Mouse (Mus musculus) spleen, postnatal 14 days (tissue): Measurements from ENCODE around the gene Ctbp2.

ENCODE experiments used
- DNase-seq, 2 experiments: peaks; one replicate each; pipeline ENCODE4 v3.0.0; 2021 to 2022; ENCODE audit warnings: low spot score in 2 of 2

Gene Ctbp2

DNA sequence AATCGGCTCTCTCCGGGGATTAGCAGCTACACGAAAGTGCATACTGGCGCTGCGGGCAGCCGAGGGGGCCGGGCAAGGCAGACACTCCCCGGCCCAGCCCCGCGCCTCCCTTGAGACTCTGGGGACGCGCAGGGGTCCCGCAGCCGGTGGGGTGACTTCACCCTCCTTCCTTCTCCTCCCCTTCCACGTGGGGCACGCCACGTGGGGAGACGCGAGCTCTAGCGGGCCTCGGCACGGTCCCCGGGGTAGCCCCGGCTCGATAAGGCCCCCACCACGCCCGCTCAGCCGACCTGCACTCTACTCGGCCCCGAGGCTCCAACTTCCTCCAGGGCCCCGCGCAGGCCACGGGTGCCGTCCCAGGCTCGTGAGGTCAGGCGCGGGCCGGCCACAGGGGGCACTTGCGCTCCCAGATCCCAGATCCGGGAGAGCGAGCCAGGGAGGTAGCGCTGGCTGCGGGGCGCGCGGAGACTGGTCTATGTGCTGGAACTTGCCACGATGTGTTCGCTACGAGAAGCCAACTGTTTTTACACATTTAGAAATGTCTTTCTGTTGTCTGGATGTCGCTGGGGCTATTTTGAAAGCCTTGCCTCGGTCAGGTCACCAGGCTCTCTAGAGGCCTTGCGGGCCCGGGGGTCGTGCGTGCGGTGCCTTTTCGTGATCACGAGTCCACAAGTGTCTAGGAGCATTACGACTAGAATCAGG is at the start of gene Ctbp2:
Gene Ctbp2 (minus strand): TSS at position 356 of the 702 bp plus-strand sequence.
- DNase-seq: peak; percentile 31 to 50

DNA sequence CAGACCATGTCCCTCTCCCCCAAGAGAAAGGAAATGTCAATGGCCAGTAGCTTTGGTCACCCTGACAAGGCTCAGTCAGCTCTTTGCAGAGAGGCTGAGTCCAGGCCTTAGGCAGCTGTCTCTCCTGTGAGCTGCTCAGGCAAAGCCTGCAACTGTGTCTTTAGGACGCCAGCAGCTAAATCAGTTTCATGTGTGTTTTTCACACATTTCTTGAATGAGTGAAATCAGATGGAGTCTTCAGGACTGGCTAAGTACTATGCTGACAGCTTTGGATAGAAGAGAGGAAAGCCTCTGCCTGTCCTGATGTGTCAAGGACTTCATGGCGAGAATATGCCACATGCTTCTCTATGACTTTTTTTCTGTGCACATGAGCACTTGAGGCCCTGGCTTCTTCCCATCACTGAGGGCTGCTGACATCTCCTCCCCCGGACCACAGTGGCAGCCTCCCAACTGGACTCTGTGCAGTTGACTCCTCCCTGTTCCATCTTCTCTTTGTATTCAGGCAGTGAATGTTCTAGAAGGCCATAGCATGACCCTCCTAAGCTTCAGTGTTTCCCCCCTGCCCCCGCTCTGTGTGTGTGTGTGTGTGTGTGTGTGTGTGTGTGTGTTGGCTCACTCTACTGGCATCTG is 47.4 kb upstream of the Ctbp2 start:
- DNase-seq: no peak

DNA sequence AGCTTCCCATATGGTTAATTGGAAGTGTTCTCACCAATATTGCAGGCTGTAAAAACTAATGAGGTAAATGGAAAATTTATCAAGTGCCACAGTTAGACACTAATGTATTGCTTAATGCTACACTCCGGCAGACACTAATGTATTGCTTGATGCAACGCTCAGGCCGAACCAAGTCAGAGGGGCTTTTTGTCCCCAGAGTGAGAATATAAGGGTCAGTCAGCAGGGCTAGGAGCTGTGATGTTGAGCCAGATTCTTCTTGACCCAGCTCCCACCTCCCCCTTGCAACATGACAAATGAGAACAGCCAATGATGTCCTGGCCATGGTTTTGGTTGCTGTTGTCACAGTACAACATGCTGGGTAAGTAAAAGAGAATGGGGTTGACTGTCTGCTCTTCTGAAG is 44.8 kb upstream of the Ctbp2 start:
- no peak for DNase-seq

DNA sequence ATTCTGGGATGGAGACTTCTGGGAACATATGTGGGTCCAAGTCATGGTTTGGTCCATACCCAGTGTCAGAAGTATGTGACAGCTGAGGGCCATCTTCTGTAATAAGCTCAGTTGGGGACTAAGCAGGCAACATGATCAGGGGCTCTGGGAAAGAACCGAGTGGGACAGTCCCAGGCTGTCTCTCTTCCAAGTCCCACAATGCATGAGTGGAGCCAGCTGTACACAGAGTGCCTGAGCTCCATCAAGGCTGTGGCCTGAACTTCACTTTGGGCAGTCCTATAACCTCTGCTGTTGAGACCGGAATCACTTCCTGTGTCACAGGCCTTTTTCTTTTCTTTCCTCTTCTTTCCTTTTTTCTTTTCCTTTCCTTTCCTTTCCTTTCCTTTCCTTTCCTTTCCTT is 43.7 kb upstream of the Ctbp2 start:
- no peak for DNase-seq

GRCm38 (mm10) chr7:133164770-133165169 is 40.6 kb upstream of the Ctbp2 start:
- DNase-seq: no peak

- DNase-seq: no peak
These were observed 38.9 kb upstream of the Ctbp2 start for GRCm38 (mm10) chr7:133163011-133163410.

- DNase-seq: no peak
These were observed 38.0 kb upstream of the Ctbp2 start for GRCm38 (mm10) chr7:133162131-133162530.

- no peak for DNase-seq
These were observed 37.4 kb upstream of the Ctbp2 start for GRCm38 (mm10) chr7:133161362-133162080.

DNA sequence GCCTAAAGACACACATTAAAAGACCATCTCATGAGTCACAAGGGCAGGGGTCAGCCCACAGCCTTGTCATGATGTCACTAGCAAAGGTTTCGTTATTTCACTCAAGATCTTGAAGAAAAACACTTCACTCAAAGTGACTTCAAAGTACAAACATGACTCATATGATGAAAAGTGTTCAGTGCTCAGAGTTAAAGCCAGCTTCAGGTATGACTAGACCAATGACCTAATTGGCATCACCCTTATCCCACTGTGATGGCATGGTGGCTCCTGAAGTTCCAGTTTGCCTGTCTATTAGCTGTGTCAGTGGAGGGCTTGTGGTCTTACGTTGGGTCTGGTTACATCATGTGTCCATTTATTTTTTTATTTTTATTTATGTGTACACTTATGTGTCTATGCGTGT is 35.4 kb upstream of the Ctbp2 start:
- no peak for DNase-seq

DNA sequence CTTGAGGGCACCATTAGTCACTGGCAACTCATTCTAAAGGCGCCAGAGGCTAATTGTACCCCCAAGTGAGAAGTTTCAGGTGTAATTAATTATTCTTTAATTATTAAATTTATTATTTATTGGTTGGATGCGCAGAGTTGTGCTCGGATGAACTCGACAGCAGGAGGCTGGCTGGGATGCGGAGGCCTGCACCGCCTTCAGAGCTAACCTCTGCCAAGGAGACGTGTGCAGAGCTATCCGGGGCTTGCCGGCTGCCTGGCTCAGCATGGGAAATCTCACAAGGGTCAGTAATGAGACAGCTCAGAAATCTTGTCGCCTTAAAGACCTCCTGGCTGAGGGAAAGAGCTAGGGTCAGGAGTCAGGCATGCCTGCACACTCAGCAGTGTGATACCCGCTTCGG is 31.5 kb upstream of the Ctbp2 start:
- no peak for DNase-seq

- DNase-seq: no peak
These were observed 30.7 kb upstream of the Ctbp2 start for GRCm38 (mm10) chr7:133154846-133155245.

DNA sequence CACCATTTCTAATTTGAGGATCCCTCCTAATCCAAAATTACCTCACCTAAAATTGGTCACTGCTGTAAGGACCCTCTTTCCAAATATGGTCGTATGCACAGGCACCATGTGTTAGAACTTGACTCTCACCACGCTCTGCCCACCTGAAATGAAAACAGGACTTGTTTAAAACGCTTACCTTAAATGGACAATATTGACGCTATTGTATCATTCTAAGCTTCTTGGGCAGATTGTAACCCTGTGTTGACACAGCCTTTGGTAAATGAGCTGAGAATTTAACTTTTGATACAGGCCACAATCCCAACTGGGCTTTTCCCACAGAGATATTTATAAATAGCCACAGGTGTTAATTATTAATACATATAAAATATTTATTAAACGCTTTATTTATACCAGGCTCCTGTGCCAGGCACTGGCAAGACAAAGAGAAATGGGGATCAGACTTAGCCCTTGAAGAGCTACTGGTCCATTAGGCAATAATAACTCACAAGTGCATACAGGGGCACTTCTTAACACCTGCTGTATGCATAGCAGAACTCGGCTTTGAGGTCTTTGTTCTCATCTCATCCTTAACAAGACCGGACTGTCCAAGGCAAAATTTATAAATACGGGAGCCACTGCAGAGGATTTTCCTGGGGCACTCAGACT is 15.7 kb upstream of the Ctbp2 start:
- no peak for DNase-seq

- DNase-seq: no peak
These were observed 9.4 kb upstream of the Ctbp2 start for GRCm38 (mm10) chr7:133133552-133133951.

- no peak for DNase-seq
These were observed 8.5 kb upstream of the Ctbp2 start for GRCm38 (mm10) chr7:133132702-133133101.

- DNase-seq: no peak
These were observed 739 bp upstream of the Ctbp2 start for GRCm38 (mm10) chr7:133124701-133125485.

- peak in 1 of 2 experiments; percentile 6 for DNase-seq
These were observed 733 bp downstream of the Ctbp2 start, which contains the start of gene Fgfr2 for GRCm38 (mm10) chr7:133123244-133123998. Gene Fgfr2, minus strand, starts transcription at chr7:133123350.

GRCm38 (mm10) chr7:133122379-133123243 is 1.5 kb downstream of the Ctbp2 start:
- DNase-seq: no peak

GRCm38 (mm10) chr7:133121661-133122378 is 2.3 kb downstream of the Ctbp2 start:
- DNase-seq: peak in 1 of 2 experiments; percentile 5

- no peak for DNase-seq
These were observed 3.0 kb downstream of the Ctbp2 start for GRCm38 (mm10) chr7:133121080-133121607.
